Mouse (Mus musculus) small intestine, adult 2 months (tissue): ENCODE measurements around the gene Bbs10.

Source experiments
- CTCF ChIP-seq: fragments of 200-500 bp; IDR thresholded peaks from 2 replicates; pipeline ENCODE4 v1.5.1; 2012; ENCODE audit warnings: low read depth, mild to moderate bottlenecking, control low read depth, inconsistent platforms, low read length, moderate library complexity, mixed read lengths; ENCODE audit not compliant: insufficient replicate concordance, insufficient read length; ENCODE audit errors: extremely low read depth
- POLR2A ChIP-seq: fragments of 200-500 bp; IDR thresholded peaks from 2 replicates; pipeline ENCODE4 v1.6.1; 2012; ENCODE audit warnings: low read depth, mild to moderate bottlenecking, control low read depth, inconsistent platforms, low read length, moderate library complexity

GRCm38 (mm10) chr10:111302486-111302885 is 4.0 kb downstream of the Bbs10 start:
- TF ChIP-seq POLR2A: no peak
- no peak for TF ChIP-seq CTCF
